Mouse (Mus musculus): ENCODE measurements around the gene Exosc9.

The Exosc9 gene

GRCm38 (mm10) chr3:36552406-36553047, at the start of gene Exosc9:
Gene Exosc9 (plus strand): TSS chr3:36552606.
- DNase-seq (ENCODE audit: low read depth, low spot score) = peak; percentile 86

DNA sequence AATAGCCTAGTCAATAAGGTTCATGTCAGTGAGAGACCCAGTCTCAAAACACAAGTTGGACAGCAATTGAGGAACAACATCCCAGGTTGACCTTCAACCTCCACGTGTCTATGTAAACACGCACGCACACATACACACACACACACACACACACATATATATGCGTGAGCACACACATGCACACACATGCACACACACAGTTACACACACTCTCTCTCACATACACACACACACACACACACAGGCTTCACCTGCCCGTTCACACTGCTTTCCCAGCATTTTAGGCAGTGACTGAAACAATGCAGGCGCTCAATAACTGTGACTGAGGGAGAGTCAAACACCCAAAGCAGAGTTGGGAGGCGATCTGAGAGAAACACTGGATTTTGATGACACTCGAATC, 47.1 kb upstream of the Exosc9 start:
- DNase-seq (ENCODE audit: low read depth, low spot score) = no peak

- peak; percentile 25 for DNase-seq (ENCODE audit: low read depth, low spot score)
Measured at GRCm38 (mm10) chr3:36505809-36506735, 46.3 kb upstream of the Exosc9 start.

DNA sequence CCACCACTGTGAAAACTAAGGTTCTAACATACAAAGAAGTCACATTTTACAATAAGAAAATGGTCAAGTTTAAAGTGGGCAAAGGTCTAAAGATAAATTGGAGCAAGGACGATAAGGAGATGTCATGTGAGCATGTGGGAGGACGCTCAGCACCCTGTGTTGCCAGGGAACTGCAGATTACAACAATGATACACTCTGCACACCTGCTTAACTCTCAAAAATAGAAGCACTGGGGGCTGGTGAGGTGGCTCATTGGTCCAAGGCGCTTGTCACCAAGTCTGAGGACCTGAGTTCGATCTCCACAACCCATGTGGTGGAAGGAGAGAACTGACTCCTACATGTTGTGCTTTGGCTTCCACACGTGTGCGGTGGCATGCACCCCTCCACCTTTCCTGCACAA, 40.9 kb upstream of the Exosc9 start:
- no peak for DNase-seq (ENCODE audit: low read depth, low spot score)

GRCm38 (mm10) chr3:36516196-36516595, 36.2 kb upstream of the Exosc9 start:
- DNase-seq (ENCODE audit: low read depth, low spot score) = no peak

DNA sequence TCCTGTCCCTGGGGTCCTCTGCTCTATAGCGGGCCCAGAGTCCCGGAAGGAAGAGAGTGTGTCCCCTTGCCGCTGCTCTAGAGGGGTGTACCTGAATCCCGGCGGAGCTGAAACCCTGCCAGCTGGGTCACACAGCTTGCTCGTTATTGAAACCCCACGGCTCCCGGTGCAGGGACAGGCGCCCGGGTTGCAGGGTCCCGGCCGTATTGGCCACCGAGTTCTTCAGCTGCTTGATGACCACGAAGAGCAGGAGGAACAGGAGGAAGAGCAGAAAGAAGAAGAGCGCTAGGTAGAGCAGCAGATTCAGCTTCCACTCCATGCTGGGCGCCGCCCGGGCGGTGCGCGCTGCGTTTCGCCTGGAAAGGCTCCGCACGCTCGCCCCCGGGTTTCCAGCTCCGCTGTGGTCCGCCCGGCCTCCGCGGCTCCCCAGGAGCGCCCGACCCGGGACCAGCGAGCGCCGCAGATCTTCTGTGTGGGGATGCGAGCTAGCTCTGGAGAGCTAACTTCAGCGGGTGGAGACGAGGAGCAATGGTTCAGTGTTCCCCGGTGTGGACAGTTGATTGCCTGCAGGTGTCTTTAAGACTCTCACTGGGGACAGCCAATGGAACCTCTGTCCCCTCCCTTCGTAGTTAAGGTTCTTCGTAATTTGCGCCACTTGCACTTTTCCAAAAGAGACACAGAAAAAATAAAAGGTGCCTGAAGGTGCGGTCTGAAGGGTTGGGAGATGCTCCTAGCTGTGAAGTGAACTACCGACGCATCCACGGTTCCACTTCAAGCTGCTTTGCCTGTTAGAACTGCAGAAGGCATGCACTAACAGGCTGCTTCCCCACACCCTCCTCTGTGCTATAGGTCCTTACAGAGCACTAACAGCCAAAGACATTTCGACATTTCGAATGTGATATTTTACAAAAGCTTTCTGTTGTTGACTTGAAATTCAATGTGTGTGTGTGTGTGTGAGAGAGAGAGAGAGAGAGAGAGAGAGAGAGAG, 31.0 kb upstream of the Exosc9 start, which contains the start of gene Gm11549:
Gene Gm11549, minus strand, starts transcription at position 741 of the 988 bp plus-strand sequence.
- DNase-seq (ENCODE audit: low read depth, low spot score) = peak; percentile 39

GRCm38 (mm10) chr3:36522137-36522536, 30.3 kb upstream of the Exosc9 start:
- DNase-seq (ENCODE audit: low read depth, low spot score) = peak; percentile 75

DNA sequence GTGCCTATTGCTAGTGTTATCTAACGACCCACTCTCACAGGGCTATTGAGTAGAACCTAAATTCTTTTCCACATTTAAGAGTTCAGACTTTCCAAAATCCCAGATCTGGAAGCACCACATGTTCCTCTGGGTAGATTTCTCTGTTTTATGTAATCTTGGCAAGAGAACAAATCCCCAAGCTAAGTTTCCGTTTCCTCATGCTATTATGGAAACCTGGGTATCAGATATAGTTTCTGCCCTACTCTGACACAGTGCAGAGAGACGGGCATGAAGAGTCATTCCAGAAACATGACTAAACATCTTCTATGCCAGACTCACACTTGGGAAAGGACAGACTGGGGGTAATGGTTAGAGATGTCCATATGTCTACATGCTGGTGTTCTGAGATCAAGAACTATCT, 27.9 kb upstream of the Exosc9 start:
- no peak for DNase-seq (ENCODE audit: low read depth, low spot score)

- DNase-seq (ENCODE audit: low read depth, low spot score) = no peak
Measured at GRCm38 (mm10) chr3:36530345-36530744, 22.1 kb upstream of the Exosc9 start.

GRCm38 (mm10) chr3:36530781-36531180, 21.6 kb upstream of the Exosc9 start:
- peak; percentile 36 for DNase-seq (ENCODE audit: low read depth, low spot score)

DNA sequence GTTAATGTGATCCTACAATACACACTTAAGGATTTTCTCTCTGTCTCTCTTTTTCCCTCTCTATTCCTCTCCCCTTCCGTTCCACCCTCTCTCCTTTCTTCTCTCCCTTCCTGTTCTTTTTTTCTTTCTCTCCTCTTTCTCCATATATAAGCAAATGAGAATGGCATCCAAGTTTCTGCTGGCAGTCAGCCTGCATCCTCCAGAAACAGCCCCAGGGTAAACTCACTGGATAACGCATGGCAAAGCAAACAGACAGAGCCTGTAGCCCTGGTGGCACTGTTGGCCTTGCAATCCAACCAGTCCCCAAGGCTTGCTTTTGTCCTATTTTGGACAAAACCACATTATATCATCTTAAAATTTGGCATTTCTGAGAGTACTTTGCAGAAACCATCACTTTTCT, 21.2 kb upstream of the Exosc9 start:
- DNase-seq (ENCODE audit: low read depth, low spot score) = no peak

GRCm38 (mm10) chr3:36531979-36532542, 20.3 kb upstream of the Exosc9 start:
- DNase-seq (ENCODE audit: low read depth, low spot score) = no peak

DNA sequence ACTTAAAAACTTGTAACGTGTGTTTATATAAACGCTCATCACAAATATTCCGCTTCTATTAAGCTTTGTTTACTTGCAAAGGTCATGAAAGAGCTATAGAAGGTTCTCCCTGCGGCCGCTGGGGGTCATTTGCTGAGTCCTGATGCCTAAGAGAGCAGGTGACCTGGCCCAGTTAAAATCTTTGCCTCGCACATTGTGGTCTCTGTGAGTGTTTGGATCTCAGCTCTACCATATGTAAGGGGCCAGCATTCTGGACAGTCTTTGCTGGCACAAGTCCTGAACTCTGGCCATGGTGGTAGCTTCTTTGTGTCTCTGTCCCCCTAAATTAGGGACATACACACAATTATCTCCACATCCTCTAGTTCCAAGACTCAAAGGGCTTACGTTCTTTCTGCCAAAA, 19.7 kb upstream of the Exosc9 start:
- DNase-seq (ENCODE audit: low read depth, low spot score) = no peak

DNA sequence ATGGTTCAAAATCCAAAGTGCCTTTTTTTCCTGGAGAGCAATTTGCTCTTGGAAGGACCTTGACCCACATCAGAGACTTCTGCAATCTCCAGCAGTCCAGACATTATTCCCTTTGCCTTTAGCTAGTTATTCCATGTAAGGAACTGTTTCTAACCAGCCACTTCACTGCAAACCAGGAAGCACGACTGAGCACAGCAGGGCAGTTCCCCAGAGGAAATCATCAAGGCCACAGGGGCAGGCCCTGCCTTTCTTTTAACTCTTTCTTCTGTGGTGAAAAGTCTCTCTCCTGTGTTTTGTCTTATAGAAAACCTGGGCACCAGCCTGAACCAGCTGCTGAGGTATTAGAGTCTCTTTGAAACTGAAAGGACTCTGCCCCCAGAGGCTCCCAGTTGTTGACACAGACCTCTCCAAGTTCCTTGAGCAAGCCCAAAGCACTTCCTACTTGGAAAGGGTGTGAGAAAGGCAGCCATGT, 19.2 kb upstream of the Exosc9 start:
- DNase-seq (ENCODE audit: low read depth, low spot score) = no peak

- DNase-seq (ENCODE audit: low read depth, low spot score) = peak; percentile 3
Measured at GRCm38 (mm10) chr3:36536041-36536440, 16.4 kb upstream of the Exosc9 start.

GRCm38 (mm10) chr3:36537701-36538470, 14.5 kb upstream of the Exosc9 start:
- DNase-seq (ENCODE audit: low read depth, low spot score) = no peak

DNA sequence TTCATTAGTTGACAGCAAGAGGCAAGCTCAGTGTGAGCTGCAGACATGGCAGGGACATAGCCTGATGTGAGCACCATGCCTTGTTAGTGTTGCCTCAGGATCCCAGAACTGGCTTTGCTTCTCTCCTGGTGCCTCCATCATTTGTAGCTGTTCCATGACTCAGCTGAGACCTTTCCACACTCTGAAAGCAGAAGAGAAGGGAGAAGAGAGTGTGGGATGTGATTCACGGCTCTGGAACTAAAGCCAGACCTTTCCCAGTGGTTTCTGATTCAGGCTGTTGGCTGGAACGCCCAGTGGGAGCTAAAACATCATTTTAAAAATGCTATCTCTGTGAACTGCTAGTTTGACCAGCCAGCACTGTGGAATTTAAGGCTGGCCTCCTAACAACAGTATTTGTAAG, 11.7 kb upstream of the Exosc9 start:
- no peak for DNase-seq (ENCODE audit: low read depth, low spot score)

- no peak for DNase-seq (ENCODE audit: low read depth, low spot score)
Measured at GRCm38 (mm10) chr3:36541399-36541798, 11.0 kb upstream of the Exosc9 start.

GRCm38 (mm10) chr3:36544961-36545360, 7.4 kb upstream of the Exosc9 start:
- no peak for DNase-seq (ENCODE audit: low read depth, low spot score)

GRCm38 (mm10) chr3:36551343-36551742, 1.1 kb upstream of the Exosc9 start:
- DNase-seq (ENCODE audit: low read depth, low spot score) = no peak
